Mouse (Mus musculus) lung, embryonic 14.5 days (tissue): Measurements from ENCODE around the gene Pyroxd2. TPM values are rescaled to one million over a fixed set of nuclear protein-coding genes. Genes with fewer than 3 reads are reported as not detected.
A peak's percentile ranks its signal among the peaks of the same experiment; 100 is the strongest.

ENCODE experiments used
- ATAC-seq: fragments of 200-750 bp; cut with Nextera tagmentation; 2 replicates; pipeline ENCODE4 v1.8.0; 2017; ENCODE audit warnings: mild to moderate bottlenecking, moderate TSS enrichment, moderate library complexity; ENCODE audit not compliant: insufficient read depth
- DNase-seq: peaks from one replicate; pipeline ENCODE4 v3.0.0-alpha.2; 2015
- H3K27ac ChIP-seq: fragments of 300-500 bp; sonication (generic); 2 replicates; pipeline ENCODE4 v1.5.1; 2014; ENCODE audit warnings: low read depth, mild to moderate bottlenecking, moderate library complexity
- H3K27me3 ChIP-seq: fragments of 300-500 bp; sonication (generic); 2 replicates; pipeline ENCODE4 v1.6.1; 2014; ENCODE audit warnings: low read length, control low read depth; ENCODE audit not compliant: insufficient read depth
- H3K36me3 ChIP-seq: fragments of 300-500 bp; sonication (generic); 2 replicates; pipeline ENCODE4 v1.6.1; 2014; ENCODE audit warnings: control low read depth; ENCODE audit not compliant: insufficient read depth
- H3K4me1 ChIP-seq: fragments of 300-500 bp; sonication (generic); 2 replicates; pipeline ENCODE4 v1.6.1; 2014; ENCODE audit warnings: antibody characterized with exemption, control low read depth; ENCODE audit not compliant: insufficient read depth
- H3K4me2 ChIP-seq: fragments of 300-500 bp; sonication (generic); 2 replicates; pipeline ENCODE4 v1.6.1; 2014; ENCODE audit warnings: mild to moderate bottlenecking
- H3K4me3 ChIP-seq: fragments of 300-500 bp; sonication (generic); 2 replicates; pipeline ENCODE4 v1.5.1; 2014; ENCODE audit warnings: low read depth, low read length
- H3K9ac ChIP-seq: fragments of 300-500 bp; sonication (generic); 2 replicates; pipeline ENCODE4 v1.6.1; 2014
- H3K9me3 ChIP-seq: fragments of 300-500 bp; sonication (generic); 2 replicates; pipeline ENCODE4 v1.6.1; 2016; ENCODE audit warnings: low read depth, low read length, control low read depth
- CTCF ChIP-seq: IDR thresholded peaks from 2 replicates; pipeline ENCODE4 v1.5.1; 2016; ENCODE audit warnings: antibody characterized with exemption, low read depth
- WGBS: fragments of 180-500 bp; shearing (Covaris S2); extraction: QIAGEN DNeasy Blood & Tissue Kit; methylation state at CpG from one replicate; pipeline ENCODE4 v1.1.7; 2014; 5-methylcytosine and 5-hydroxymethylcytosine counted together
- polyA plus RNA-seq: library from polyadenylated mRNA; unstranded; fragments of >200 nt; fragmentation: Nextera tagmentation; extraction: Ambion mirVana; gene quantifications from 2 replicates; pipeline ENCODE4 v1.2.1, GENCODE M21; 2014

Gene Pyroxd2
- polyA plus RNA-seq, 1 experiment from 2014 or later: 4.2 TPM

GRCm38 (mm10) chr19:42745084-42745868 is 7.3 kb downstream of the Pyroxd2 start:
- H3K27me3 ChIP-seq: no peaks in the 10 kb centered on the region
- WGBS: 49% methylated on average over 9 of the region's 9 CpGs

GRCm38 (mm10) chr19:42744162-42744586 is 8.4 kb downstream of the Pyroxd2 start:
- peak; percentile 76 for ATAC-seq
- Histone ChIP-seq H3K36me3 (no peaks in the 10 kb centered on the region), H3K4me1 (0 out of 2 replicates have a peak, but pooled peaks cover 3% of the 10 kb centered on the region), H3K27me3 (no peaks in the 10 kb centered on the region), H3K4me2 (no peak overlapping the region), H3K9ac (no peak overlapping the region), H3K9me3 (no peaks in the 10 kb centered on the region), H3K4me3 (no peak overlapping the region), H3K27ac (0 out of 2 replicates have a peak overlapping the region, but pooled peaks have one; percentile 8)
- DNase-seq: peak; percentile 84
- peak; percentile 84 for TF ChIP-seq CTCF
- WGBS: 14% methylated on average over 4 of the region's 4 CpGs

More at GRCm38 (mm10) chr19:42745084-42745868, 7.3 kb downstream of the Pyroxd2 start:
- Histone ChIP-seq H3K27ac (no peak overlapping the region), H3K4me3 (no peak overlapping the region), H3K36me3 (no peaks in the 10 kb centered on the region), H3K4me2 (no peak overlapping the region), H3K9ac (no peak overlapping the region), H3K4me1 (peaks cover 8% of the 10 kb centered on the region; the same call in 1 of the 2 replicates), H3K9me3 (no peaks in the 10 kb centered on the region)
- DNase-seq (peak; percentile 29), ATAC-seq (no peak)
- TF ChIP-seq CTCF: no peak

DNA sequence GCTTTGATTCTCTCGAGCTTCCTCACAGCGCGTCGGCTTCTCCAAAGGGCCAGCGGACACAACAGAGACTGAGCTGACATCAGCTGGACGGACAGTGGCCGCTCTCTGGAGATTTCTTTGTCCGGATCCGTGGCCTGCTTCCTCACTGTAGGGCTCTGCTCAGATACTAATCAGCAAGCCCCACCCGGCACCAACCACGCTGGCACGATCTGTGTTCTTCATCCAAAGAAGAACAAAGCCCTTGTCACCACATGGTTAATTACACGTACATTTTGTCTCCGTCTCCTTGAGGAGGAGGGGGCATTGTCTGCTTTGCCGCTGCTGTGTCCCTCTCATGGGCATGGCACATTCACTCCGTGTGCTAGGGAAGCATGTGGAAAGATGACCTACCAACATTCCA is 9.3 kb downstream of the Pyroxd2 start:
- no peak for TF ChIP-seq CTCF
- H3K27me3 ChIP-seq: no peaks in the 10 kb centered on the region
- no peak overlapping the region for H3K4me2 ChIP-seq
- whole genome bisulfite sequencing: 73% methylated on average over 16 of the region's 16 CpGs
- DNase-seq (no peak), ATAC-seq (no peak)
- H3K9ac ChIP-seq: no peak overlapping the region
- H3K4me1 ChIP-seq: 0 out of 2 replicates have a peak, but pooled peaks cover 3% of the 10 kb centered on the region
- no peaks in the 10 kb centered on the region for H3K9me3 ChIP-seq
- H3K27ac ChIP-seq: no peak overlapping the region
- no peak overlapping the region for H3K4me3 ChIP-seq
- H3K36me3 ChIP-seq: no peaks in the 10 kb centered on the region

DNA sequence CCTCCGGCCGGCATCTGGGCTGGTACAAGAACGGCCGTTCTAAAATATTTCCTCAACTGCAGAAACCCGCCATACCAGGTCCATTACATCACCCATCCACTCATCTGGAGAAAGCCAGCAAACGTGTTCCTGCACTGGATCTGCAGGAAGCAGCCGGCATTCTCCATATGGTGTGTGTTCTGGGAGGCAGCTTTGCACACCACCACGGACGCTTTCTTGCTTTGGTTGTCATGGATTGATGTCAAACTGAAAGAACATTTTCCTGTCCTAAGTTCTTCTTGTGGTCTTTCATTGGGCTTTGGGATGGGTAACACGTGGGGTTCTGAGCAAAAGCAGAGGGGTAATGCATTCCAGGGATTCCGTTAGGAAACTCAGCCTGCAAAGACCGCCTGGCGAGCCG is 10.7 kb downstream of the Pyroxd2 start:
- no peaks in the 10 kb centered on the region for H3K9me3 ChIP-seq
- no peak for TF ChIP-seq CTCF
- H3K4me1 ChIP-seq: 0 out of 2 replicates have a peak, but pooled peaks cover 3% of the 10 kb centered on the region
- H3K27ac ChIP-seq: no peak overlapping the region
- no peaks in the 10 kb centered on the region for H3K36me3 ChIP-seq
- H3K9ac ChIP-seq: no peak overlapping the region
- ATAC-seq (no peak; the same call in 1 of the 2 replicates), DNase-seq (peak; percentile 55)
- no peak overlapping the region for H3K4me2 ChIP-seq
- H3K4me3 ChIP-seq: no peak overlapping the region
- no peaks in the 10 kb centered on the region for H3K27me3 ChIP-seq
- WGBS: 35% methylated on average over 14 of the region's 14 CpGs

GRCm38 (mm10) chr19:42740163-42740899 is 12.2 kb downstream of the Pyroxd2 start:
- H3K9me3 ChIP-seq: no peaks in the 10 kb centered on the region
- H3K4me1 ChIP-seq: 0 out of 2 replicates have a peak, but pooled peaks cover 3% of the 10 kb centered on the region
- no peaks in the 10 kb centered on the region for H3K27me3 ChIP-seq
- no peak overlapping the region for H3K4me3 ChIP-seq
- H3K27ac ChIP-seq: no peak overlapping the region
- TF ChIP-seq CTCF: no peak
- H3K9ac ChIP-seq: no peak overlapping the region
- no peak for ATAC-seq
- WGBS: 79% methylated on average over 8 of the region's 8 CpGs
- no peak for DNase-seq
- no peaks in the 10 kb centered on the region for H3K36me3 ChIP-seq
- H3K4me2 ChIP-seq: no peak overlapping the region

DNA sequence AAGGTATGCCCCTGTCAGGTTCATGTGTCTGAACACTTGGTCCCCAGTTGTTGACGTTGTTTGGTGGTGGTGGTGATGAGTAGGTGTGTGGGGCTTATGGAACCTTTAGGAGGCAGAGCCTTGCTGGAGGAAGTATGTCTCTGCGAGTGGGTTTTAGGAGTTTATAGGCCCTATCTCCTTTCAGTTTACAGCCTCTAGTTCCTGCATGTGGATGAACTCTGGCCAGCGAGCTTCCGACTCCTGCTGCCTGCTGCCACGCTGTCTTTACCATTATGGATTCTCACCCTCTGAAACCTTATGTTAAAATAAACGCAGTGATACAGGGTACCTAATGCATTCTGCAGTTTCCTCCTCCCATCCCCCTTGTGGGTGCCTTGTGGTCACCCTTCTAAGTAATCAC is 12.8 kb downstream of the Pyroxd2 start:
- H3K9me3 ChIP-seq: no peaks in the 10 kb centered on the region
- no peak overlapping the region for H3K4me2 ChIP-seq
- ATAC-seq (no peak), DNase-seq (no peak)
- no peaks in the 10 kb centered on the region for H3K27me3 ChIP-seq
- 0 out of 2 replicates have a peak, but pooled peaks cover 3% of the 10 kb centered on the region for H3K4me1 ChIP-seq
- no peak overlapping the region for H3K4me3 ChIP-seq
- WGBS: 76% methylated on average over 6 of the region's 6 CpGs
- H3K36me3 ChIP-seq: no peaks in the 10 kb centered on the region
- no peak overlapping the region for H3K9ac ChIP-seq
- no peak for TF ChIP-seq CTCF
- no peak overlapping the region for H3K27ac ChIP-seq

GRCm38 (mm10) chr19:42737753-42738152 is 14.8 kb downstream of the Pyroxd2 start:
- Histone ChIP-seq H3K4me1 (0 out of 2 replicates have a peak, but pooled peaks cover 3% of the 10 kb centered on the region), H3K4me3 (no peak overlapping the region), H3K27me3 (no peaks in the 10 kb centered on the region), H3K36me3 (no peaks in the 10 kb centered on the region), H3K9me3 (no peaks in the 10 kb centered on the region), H3K4me2 (no peak overlapping the region), H3K27ac (no peak overlapping the region), H3K9ac (no peak overlapping the region)
- DNase-seq: no peak
- no peak for ATAC-seq
- WGBS: 50% methylated on average over 9 of the region's 9 CpGs
- TF ChIP-seq CTCF: no peak
